Mouse (Mus musculus): ENCODE measurements at regions not wholly inside any gene's neighbourhood (a gene's known extent, or its start where the extent isn't known, plus 50 kb on each side); places are given as distances from the start of the nearest gene placed in this dataset.

GRCm38 (mm10) chr5:49682156-49682555, 157.4 kb upstream of the Kcnip4 start:
- no peak for TF ChIP-seq CTCF (conservative IDR thresholded peaks at IDR 0.05; ENCODE audit: low read length)
- TF ChIP-seq POU5F1 (IDR thresholded peaks at IDR 0.05; ENCODE audit: borderline replicate concordance, low read length), result no peak
- TF ChIP-seq NANOG (IDR thresholded peaks at IDR 0.05; ENCODE audit: borderline replicate concordance, low read length), result no peak
